Mouse (Mus musculus): ENCODE measurements around the gene Hdac5. TPM values are rescaled to one million over a fixed set of nuclear protein-coding genes. Genes with fewer than 3 reads are reported as not detected.
A peak's percentile ranks its signal among the peaks of the same experiment; 100 is the strongest.

Gene Hdac5
- polyA plus RNA-seq, 2 experiments = 7.3 to 8.8 TPM

DNA sequence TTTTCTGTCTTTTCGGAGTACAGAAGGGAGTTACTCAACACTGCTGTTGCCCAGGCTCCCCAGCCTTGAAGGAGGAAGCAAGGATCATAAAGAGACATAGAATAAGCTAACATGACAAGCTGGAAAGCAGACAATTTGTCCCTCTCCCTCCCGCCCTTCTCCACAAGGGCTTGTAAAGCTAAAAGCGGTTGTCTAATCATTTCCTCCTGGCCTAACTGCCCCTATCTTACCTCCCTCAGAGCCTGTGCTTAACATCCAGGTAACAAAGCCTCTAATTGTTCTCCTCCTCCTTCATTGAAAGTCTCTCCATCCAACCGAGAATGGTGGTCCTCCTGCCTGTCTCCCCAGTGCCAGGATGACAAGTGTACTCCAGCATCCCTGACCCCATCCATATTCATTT is 39.1 kb downstream of the Hdac5 start:
- TF ChIP-seq EP300 (IDR thresholded peaks at IDR 0.05; ENCODE audit: low read depth) (no peak; the same call in 1 of the 2 replicates), CTCF (IDR thresholded peaks at IDR 0.05; ENCODE audit: low read depth) (no peak)
- Histone ChIP-seq H3K27me3 (ENCODE audit: control insufficient read depth, insufficient read depth, low read length) (no peaks in the 10 kb centered on the region), H3K36me3 (replicated peaks; ENCODE audit: control insufficient read depth, insufficient read depth, low read depth) (no peaks in the 10 kb centered on the region), H3K4me1 (replicated peaks; ENCODE audit: control insufficient read depth in 2 of 2, insufficient read depth in 2 of 2, low read length in 1 of 2) (peaks cover 5 to 14% of the 10 kb centered on the region in 2 experiments), H3K9ac (replicated peaks) (no peak overlapping the region; the same call in 1 of the 2 replicates), H3K9me3 (ENCODE audit: control insufficient read depth, low read length) (no peaks in the 10 kb centered on the region), H3K4me3 (ENCODE audit: insufficient read depth in 1 of 2, low read depth in 2 of 2, low read length in 2 of 2) (peak overlapping the region in 1 of 2 experiments; percentile 17; a peak in 1 of 4 replicates), H3K4me2 (ENCODE audit: low read depth) (peak overlapping the region; percentile 68), H3K27ac (peak overlapping the region; percentile 38)
- WGBS (ENCODE audit: insufficient replicate concordance) = 12% methylated on average over 4 of the region's 4 CpGs
- DNase-seq (ENCODE audit: low read depth in 3 of 3, low spot score in 3 of 3) (no peak), ATAC-seq (ENCODE audit: insufficient read depth) (no peak)

DNA sequence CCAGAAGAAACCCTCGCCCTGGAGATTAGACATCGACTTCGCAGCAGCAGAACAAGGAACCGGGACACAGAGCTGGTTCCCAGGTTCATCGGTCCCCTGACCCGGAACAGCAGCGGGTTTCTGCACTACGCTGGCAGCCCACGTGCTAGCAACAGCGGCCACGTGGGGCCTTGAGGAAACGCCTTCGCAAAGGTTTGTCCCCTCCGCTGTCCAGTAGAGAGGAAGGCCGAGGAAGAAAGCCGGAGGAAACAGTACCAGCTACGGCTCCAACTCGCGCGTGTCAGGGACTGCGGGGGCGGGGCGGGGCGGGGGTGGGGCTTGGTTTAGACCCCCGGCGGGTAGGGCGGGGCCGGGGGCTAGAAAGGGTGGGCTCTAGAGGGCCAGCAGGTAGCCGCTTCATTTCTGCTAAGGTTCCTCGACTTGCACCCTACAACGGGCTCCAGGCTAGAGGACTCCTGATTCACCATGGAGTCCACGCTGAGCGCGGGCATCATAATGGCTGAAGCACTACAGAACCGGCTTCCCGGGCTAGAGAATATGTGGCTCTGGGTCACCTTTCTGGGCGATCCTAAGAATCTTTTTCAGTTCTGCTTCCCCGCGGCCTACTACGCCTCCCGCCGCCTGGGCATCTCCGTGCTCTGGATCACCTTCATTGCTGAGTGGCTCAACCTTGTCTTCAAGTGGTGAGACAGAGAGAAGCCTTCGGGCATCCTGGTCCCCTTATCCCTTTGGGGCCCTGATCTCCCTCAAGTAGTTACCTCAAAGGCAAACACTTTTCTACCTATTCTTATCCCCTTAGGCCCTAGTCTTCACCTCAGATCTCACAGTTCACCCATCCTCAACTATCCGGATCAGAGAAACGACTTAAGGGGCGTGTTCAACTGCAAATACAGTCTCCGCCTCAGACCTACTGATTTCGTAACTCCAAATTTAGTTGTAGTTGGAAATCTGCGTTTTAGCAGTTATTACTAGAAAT is 40.2 kb downstream of the Hdac5 start, which contains the start of gene G6pc3:
Gene G6pc3, plus strand, starts transcription at position 160 of the 976 bp plus-strand sequence.
- no peaks in the 10 kb centered on the region for H3K27me3 ChIP-seq (ENCODE audit: control insufficient read depth, insufficient read depth, low read length)
- WGBS (ENCODE audit: insufficient replicate concordance) = under 1% methylated on average over 50 of the region's 50 CpGs
- H3K4me2 ChIP-seq (ENCODE audit: low read depth) = peak within 1 kb of the TSS; percentile 68
- peaks cover 6 to 14% of the 10 kb centered on the region in 2 experiments for H3K4me1 ChIP-seq (replicated peaks; ENCODE audit: control insufficient read depth in 2 of 2, insufficient read depth in 2 of 2, low read length in 1 of 2)
- peak; percentile 56 for ATAC-seq (ENCODE audit: insufficient read depth)
- TF ChIP-seq EP300 (IDR thresholded peaks at IDR 0.05; ENCODE audit: low read depth) (no peak), CTCF (IDR thresholded peaks at IDR 0.05; ENCODE audit: low read depth) (no peak)
- H3K27ac ChIP-seq = no peak within 1 kb of the TSS
- peak within 1 kb of the TSS; percentile 23 for H3K9ac ChIP-seq (replicated peaks)
- no peaks in the 10 kb centered on the region for H3K9me3 ChIP-seq (ENCODE audit: control insufficient read depth, low read length)
- peak; percentile 65 to 73 (median 68) for DNase-seq (ENCODE audit: low read depth in 3 of 3, low spot score in 3 of 3)
- H3K4me3 ChIP-seq (ENCODE audit: insufficient read depth in 1 of 2, low read depth in 2 of 2, low read length in 2 of 2) = peak within 1 kb of the TSS; percentile 55 to 72
- H3K36me3 ChIP-seq (replicated peaks; ENCODE audit: control insufficient read depth, insufficient read depth, low read depth) = no peaks in the 10 kb centered on the region

DNA sequence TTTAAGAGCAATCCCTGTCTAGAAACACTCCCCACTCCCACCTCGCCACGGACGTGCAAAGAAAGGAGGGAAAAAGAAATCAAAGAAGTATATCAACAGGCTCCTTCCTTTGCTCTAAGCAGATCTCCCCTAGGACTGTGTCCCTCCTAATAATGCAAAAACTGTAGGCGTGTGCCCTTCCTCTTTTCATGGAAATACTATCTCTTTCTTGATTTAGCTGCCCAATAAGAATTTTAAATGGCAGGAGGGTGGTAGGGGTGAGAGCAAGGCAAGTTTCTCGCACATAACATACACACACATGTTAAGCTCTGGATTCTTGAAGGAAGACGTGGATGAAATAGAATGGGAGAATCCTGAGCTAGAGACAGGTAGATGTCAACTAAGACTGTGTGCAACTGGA is 41.0 kb downstream of the Hdac5 start:
- ATAC-seq (ENCODE audit: insufficient read depth) = no peak
- no peaks in the 10 kb centered on the region for H3K9me3 ChIP-seq (ENCODE audit: control insufficient read depth, low read length)
- 50% methylated on average over 6 of the region's 6 CpGs for WGBS (ENCODE audit: insufficient replicate concordance)
- H3K27ac ChIP-seq = no peak overlapping the region
- peak overlapping the region; percentile 68 for H3K4me2 ChIP-seq (ENCODE audit: low read depth)
- no peak overlapping the region; the same call in 1 of the 2 replicates for H3K9ac ChIP-seq (replicated peaks)
- peak overlapping the region; percentile 33 to 55; a peak in 3 of 4 replicates for H3K4me3 ChIP-seq (ENCODE audit: insufficient read depth in 1 of 2, low read depth in 2 of 2, low read length in 2 of 2)
- peaks cover 8 to 16% of the 10 kb centered on the region in 2 experiments for H3K4me1 ChIP-seq (replicated peaks; ENCODE audit: control insufficient read depth in 2 of 2, insufficient read depth in 2 of 2, low read length in 1 of 2)
- H3K36me3 ChIP-seq (replicated peaks; ENCODE audit: control insufficient read depth, insufficient read depth, low read depth) = no peaks in the 10 kb centered on the region
- TF ChIP-seq CTCF (IDR thresholded peaks at IDR 0.05; ENCODE audit: low read depth) (no peak), EP300 (IDR thresholded peaks at IDR 0.05; ENCODE audit: low read depth) (no peak)
- DNase-seq (ENCODE audit: low read depth in 3 of 3, low spot score in 3 of 3) = no peak
- no peaks in the 10 kb centered on the region for H3K27me3 ChIP-seq (ENCODE audit: control insufficient read depth, insufficient read depth, low read length)

DNA sequence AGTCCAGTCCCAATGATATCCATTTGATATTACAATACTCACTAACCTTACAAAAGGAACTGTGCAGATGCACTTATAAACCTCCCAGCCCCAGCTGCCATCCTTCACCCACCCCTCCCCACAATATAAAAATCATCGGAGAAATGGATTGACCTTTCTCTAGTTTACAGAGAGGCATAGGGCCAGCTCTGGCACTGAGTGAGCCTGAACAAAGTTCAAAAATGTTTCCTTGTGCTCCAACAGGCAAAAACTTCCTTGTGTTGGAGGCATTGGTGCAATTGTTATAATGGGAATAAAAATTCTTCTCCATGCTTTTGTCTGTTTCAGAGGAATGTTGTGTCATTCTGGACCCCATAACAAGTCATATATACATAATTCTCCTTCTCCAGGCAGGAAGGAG is 43.7 kb downstream of the Hdac5 start:
- Histone ChIP-seq H3K9me3 (ENCODE audit: control insufficient read depth, low read length) (no peaks in the 10 kb centered on the region), H3K27me3 (ENCODE audit: control insufficient read depth, insufficient read depth, low read length) (no peaks in the 10 kb centered on the region), H3K4me1 (replicated peaks; ENCODE audit: control insufficient read depth in 2 of 2, insufficient read depth in 2 of 2, low read length in 1 of 2) (peaks cover 14 to 20% of the 10 kb centered on the region in 2 experiments), H3K4me3 (ENCODE audit: insufficient read depth in 1 of 2, low read depth in 2 of 2, low read length in 2 of 2) (no peak overlapping the region), H3K27ac (no peak overlapping the region), H3K36me3 (replicated peaks; ENCODE audit: control insufficient read depth, insufficient read depth, low read depth) (peaks cover 12% of the 10 kb centered on the region), H3K4me2 (ENCODE audit: low read depth) (no peak overlapping the region), H3K9ac (replicated peaks) (no peak overlapping the region)
- ATAC-seq (ENCODE audit: insufficient read depth) = no peak
- no peak for DNase-seq (ENCODE audit: low read depth in 3 of 3, low spot score in 3 of 3)
- WGBS (ENCODE audit: insufficient replicate concordance) = 76% methylated on average over 1 of the region's 1 CpGs
- TF ChIP-seq EP300 (IDR thresholded peaks at IDR 0.05; ENCODE audit: low read depth) (no peak), CTCF (IDR thresholded peaks at IDR 0.05; ENCODE audit: low read depth) (no peak)

DNA sequence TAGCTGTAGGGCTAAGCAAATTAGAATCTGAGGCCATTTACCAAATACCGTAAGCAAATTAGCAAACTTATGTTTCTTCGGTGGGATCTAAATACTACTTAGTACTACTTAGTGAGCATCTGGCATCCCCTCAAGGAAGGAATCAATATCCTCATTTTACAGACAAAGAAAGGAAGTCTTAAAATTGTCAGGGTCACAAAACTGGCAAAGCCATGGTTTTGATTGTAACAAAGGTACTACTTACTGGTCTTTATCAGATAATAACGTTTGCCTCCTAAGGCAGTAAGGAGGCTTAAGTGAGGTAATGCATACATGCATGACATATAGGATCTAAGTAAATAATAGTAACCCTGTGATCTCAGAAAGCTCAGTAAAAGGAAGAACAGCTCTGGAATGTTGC is 44.3 kb downstream of the Hdac5 start:
- 47% methylated on average over 3 of the region's 3 CpGs for WGBS (ENCODE audit: insufficient replicate concordance)
- H3K4me3 ChIP-seq (ENCODE audit: insufficient read depth in 1 of 2, low read depth in 2 of 2, low read length in 2 of 2) = peak overlapping the region in 1 of 2 experiments; percentile 92; a peak in 3 of 4 replicates
- TF ChIP-seq CTCF (IDR thresholded peaks at IDR 0.05; ENCODE audit: low read depth) = no peak
- no peak for TF ChIP-seq EP300 (IDR thresholded peaks at IDR 0.05; ENCODE audit: low read depth)
- no peaks in the 10 kb centered on the region for H3K9me3 ChIP-seq (ENCODE audit: control insufficient read depth, low read length)
- peaks cover 14 to 16% of the 10 kb centered on the region in 2 experiments for H3K4me1 ChIP-seq (replicated peaks; ENCODE audit: control insufficient read depth in 2 of 2, insufficient read depth in 2 of 2, low read length in 1 of 2)
- peak overlapping the region; percentile 80 for H3K4me2 ChIP-seq (ENCODE audit: low read depth)
- no peaks in the 10 kb centered on the region for H3K27me3 ChIP-seq (ENCODE audit: control insufficient read depth, insufficient read depth, low read length)
- H3K36me3 ChIP-seq (replicated peaks; ENCODE audit: control insufficient read depth, insufficient read depth, low read depth) = peaks cover 16% of the 10 kb centered on the region
- DNase-seq (ENCODE audit: low read depth in 3 of 3, low spot score in 3 of 3) = no peak
- peak overlapping the region; percentile 93 for H3K9ac ChIP-seq (replicated peaks)
- no peak for ATAC-seq (ENCODE audit: insufficient read depth)
- H3K27ac ChIP-seq = no peak overlapping the region
